Mouse (Mus musculus) hindbrain, postnatal 0 days (tissue): Measurements from ENCODE around the gene Nkx6-2. TPM values are rescaled to one million over a fixed set of nuclear protein-coding genes. Genes with fewer than 3 reads are reported as not detected.
A peak's percentile ranks its signal among the peaks of the same experiment; 100 is the strongest.

Source experiments
- ATAC-seq: fragments of 200-750 bp; cut with Nextera tagmentation; 2 replicates; pipeline ENCODE4 v1.8.0; 2017; ENCODE audit warnings: mild to moderate bottlenecking, moderate TSS enrichment, moderate library complexity
- DNase-seq: peaks from one replicate; pipeline ENCODE4 v3.0.0-alpha.2; 2015; ENCODE audit warnings: low spot score
- H3K27ac ChIP-seq: fragments of 300-500 bp; sonication (generic); 2 replicates; pipeline ENCODE4 v1.5.1; 2014; ENCODE audit warnings: mild to moderate bottlenecking
- H3K27me3 ChIP-seq: fragments of 300-500 bp; sonication (generic); 2 replicates; pipeline ENCODE4 v1.6.1; 2014; ENCODE audit warnings: low read length, mixed read lengths; ENCODE audit not compliant: insufficient read depth
- H3K36me3 ChIP-seq: fragments of 300-500 bp; sonication (generic); 2 replicates; pipeline ENCODE4 v1.6.1; 2014; ENCODE audit warnings: low read length, mixed read lengths; ENCODE audit not compliant: insufficient read depth
- H3K4me1 ChIP-seq: fragments of 300-500 bp; sonication (generic); 2 replicates; pipeline ENCODE4 v1.6.1; 2014; ENCODE audit warnings: antibody characterized with exemption, low read length, mixed read lengths; ENCODE audit not compliant: insufficient read depth
- H3K4me2 ChIP-seq: fragments of 300-500 bp; sonication (generic); 2 replicates; pipeline ENCODE4 v1.6.1; 2014; ENCODE audit warnings: low read depth, mild to moderate bottlenecking, low read length, moderate library complexity, mixed read lengths
- H3K4me3 ChIP-seq: fragments of 300-500 bp; sonication (generic); 2 replicates; pipeline ENCODE4 v1.5.1; 2014; ENCODE audit warnings: low read length
- H3K9ac ChIP-seq: fragments of 300-500 bp; sonication (generic); replicated peaks from 2 replicates; pipeline ENCODE4 v1.6.1; 2014; ENCODE audit warnings: mild to moderate bottlenecking, low read length, moderate library complexity, mixed read lengths
- H3K9me3 ChIP-seq: fragments of 300-500 bp; sonication (generic); 2 replicates; pipeline ENCODE4 v1.6.1; 2016; ENCODE audit warnings: low read length, mixed read lengths
- CTCF ChIP-seq: IDR thresholded peaks from 2 replicates; pipeline ENCODE4 v1.5.1; 2016; ENCODE audit warnings: antibody characterized with exemption, control low read depth, low read depth
- WGBS: fragments of 180-500 bp; shearing (Covaris S2); extraction: QIAGEN DNeasy Blood & Tissue Kit; methylation state at CpG from one replicate; pipeline ENCODE4 v1.1.7; 2014; 5-methylcytosine and 5-hydroxymethylcytosine counted together
- polyA plus RNA-seq: library from polyadenylated mRNA; unstranded; fragments of >200 nt; fragmentation: Nextera tagmentation; extraction: Ambion mirVana; gene quantifications from 2 replicates; pipeline ENCODE4 v1.2.1, GENCODE M21; 2015
- total RNA-seq: library from RNA; depleted of rRNA; stranded (reverse); fragments of >200 nt; gene quantifications from 2 replicates; pipeline ENCODE4 v1.2.3, GENCODE M21; 2014

Gene Nkx6-2
- total and polyA plus RNA-seq, 2 experiments from 2014 or later, result 17.4 to 18.8 TPM

DNA sequence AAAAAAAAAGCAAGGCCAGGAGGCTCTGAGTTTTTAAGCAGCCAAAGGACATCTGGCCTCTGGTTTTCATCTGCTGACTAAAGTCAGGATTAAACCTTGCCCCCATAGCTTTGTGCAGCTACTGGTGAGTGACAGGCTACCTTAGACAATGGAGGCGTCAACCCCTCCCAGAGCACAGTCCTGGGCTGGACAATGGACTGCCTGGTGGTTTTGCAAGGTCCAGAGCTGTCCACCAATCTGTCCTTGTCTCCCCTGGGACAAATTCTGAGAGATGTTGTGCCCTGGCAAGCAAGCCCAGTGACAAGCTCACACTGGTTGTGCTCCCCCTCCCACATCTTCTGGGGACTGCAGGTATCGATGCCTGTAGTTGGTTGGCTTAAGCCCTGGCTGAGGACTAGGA is 31.1 kb downstream of the Nkx6-2 start:
- no peak overlapping the region for H3K27ac ChIP-seq
- no peaks in the 10 kb centered on the region for H3K4me1 ChIP-seq
- DNase-seq, result no peak
- H3K9ac ChIP-seq, result no peak overlapping the region
- no peak for ATAC-seq
- no peaks in the 10 kb centered on the region for H3K9me3 ChIP-seq
- TF ChIP-seq CTCF, result no peak
- no peak overlapping the region for H3K4me2 ChIP-seq
- H3K4me3 ChIP-seq, result no peak overlapping the region
- H3K27me3 ChIP-seq, result peaks cover 3% of the 10 kb centered on the region; the same call in 1 of the 2 replicates
- 53% methylated on average over 2 of the region's 2 CpGs for WGBS
- H3K36me3 ChIP-seq, result no peaks in the 10 kb centered on the region

DNA sequence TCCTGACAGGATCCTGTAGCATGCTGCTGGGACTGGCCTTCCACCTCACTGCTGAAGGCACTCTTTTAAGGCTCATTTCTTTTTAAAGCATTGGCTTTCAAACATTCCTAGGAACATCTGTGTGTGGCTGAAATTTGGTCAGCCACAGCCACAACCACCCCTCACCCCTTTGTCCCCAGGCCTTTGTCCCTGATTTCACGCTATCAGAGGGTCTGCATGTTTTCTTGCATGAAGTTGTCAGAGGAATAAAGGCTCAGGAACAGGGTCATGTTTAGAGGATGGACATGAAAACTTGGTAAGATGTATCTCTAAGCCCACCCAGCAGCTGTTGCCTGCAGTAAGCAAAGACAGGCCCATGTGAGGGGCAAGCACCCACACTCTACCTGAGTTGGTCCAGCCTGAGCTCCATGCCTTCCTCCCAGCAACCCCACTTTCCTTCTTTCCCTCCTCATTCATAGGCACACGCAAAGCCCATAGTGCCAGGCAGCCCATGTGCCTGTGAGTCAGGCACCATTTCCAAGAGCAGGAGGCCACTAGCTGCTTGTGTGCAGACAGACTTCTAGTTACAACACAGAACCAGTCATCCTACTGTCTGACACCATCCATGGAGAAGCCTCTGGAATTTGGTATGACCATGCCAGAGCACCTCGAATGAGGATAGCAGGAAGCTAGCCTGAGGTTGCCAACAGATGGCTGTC is 32.4 kb downstream of the Nkx6-2 start:
- no peaks in the 10 kb centered on the region for H3K9me3 ChIP-seq
- WGBS, result 61% methylated on average over 3 of the region's 3 CpGs
- H3K27me3 ChIP-seq, result peaks cover 3% of the 10 kb centered on the region; the same call in 1 of the 2 replicates
- no peak overlapping the region for H3K9ac ChIP-seq
- no peak for TF ChIP-seq CTCF
- no peak overlapping the region for H3K27ac ChIP-seq
- no peak for DNase-seq
- no peak overlapping the region for H3K4me2 ChIP-seq
- H3K36me3 ChIP-seq, result no peaks in the 10 kb centered on the region
- H3K4me1 ChIP-seq, result peaks cover 5% of the 10 kb centered on the region
- ATAC-seq, result no peak
- H3K4me3 ChIP-seq, result no peak overlapping the region

DNA sequence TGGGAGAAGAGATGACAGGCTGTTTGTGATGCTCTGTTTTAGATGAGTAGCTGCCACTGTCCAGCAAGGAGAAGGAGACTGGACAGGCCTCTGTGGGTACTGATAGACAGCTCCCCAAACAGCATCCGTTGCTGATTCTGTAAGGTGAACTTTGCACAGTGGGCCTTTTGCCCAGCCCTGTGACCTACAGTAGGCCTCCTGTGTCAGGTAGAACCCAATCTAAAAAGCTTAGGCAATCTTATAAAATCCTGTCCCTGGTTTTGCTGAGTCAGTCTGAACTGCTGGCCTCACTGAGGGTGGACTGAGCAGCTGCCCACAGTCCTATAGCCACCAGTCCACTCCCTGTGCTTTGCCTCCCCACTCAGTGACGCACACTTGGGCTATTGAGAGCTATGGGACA is 35.3 kb downstream of the Nkx6-2 start:
- DNase-seq, result no peak
- peaks cover 3% of the 10 kb centered on the region; the same call in 1 of the 2 replicates for H3K27me3 ChIP-seq
- no peak overlapping the region for H3K4me3 ChIP-seq
- no peak for ATAC-seq
- H3K4me1 ChIP-seq, result peaks cover 11% of the 10 kb centered on the region
- H3K9me3 ChIP-seq, result no peaks in the 10 kb centered on the region
- TF ChIP-seq CTCF, result no peak
- H3K4me2 ChIP-seq, result no peak overlapping the region
- no peak overlapping the region for H3K27ac ChIP-seq
- 0 out of 2 replicates have a peak, but pooled peaks cover 2% of the 10 kb centered on the region for H3K36me3 ChIP-seq
- WGBS, result 91% methylated on average over 2 of the region's 2 CpGs
- no peak overlapping the region for H3K9ac ChIP-seq

DNA sequence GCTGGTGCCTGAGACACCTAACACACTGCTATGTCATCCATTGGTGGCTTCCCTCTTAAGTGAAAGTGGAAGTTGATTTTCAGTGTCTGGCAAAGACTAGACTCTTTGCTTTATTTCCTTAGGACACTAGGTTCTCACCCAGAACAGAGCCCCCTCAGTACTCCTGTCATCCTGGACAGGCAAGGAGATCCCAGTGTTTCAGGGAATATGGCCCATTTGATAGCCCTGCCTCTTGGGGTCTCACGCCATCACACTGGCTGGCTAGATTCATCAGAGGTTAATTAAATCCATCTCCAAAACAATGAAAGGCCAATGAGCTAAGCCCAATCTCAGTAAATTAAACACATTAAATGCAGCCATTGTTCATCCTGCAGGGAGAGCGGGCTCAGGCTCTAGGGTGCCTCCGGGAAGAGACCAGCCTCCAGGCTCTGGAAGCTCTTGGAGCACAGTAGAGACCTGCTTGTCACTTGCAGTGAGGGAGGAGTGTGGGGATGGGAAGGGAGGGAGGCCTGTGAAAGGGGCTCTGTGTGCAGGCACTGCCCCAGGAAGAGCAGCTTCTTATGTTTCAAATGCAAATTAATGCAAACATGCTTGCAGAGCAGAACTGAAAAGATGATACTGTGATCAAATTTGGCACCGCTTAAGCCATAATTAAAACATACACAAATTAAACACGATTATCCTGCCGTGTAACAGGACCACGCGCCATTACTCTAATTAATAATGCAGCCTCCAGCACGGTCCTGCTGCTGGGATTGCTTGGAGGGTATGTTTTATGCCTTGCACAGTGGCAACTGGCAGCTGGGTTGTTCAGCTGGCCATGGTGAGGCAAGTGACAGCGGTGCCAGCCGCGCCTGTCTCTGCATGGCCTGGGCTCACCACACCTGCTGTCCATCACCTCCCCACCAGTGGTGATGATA is 37.6 kb downstream of the Nkx6-2 start:
- H3K36me3 ChIP-seq, result 0 out of 2 replicates have a peak, but pooled peaks cover 2% of the 10 kb centered on the region
- no peak for TF ChIP-seq CTCF
- ATAC-seq, result peak; percentile 91
- peaks cover 11% of the 10 kb centered on the region for H3K4me1 ChIP-seq
- 13% methylated on average over 12 of the region's 12 CpGs for WGBS
- 0 out of 2 replicates have a peak overlapping the region, but pooled peaks have one; percentile 3 for H3K9ac ChIP-seq
- no peak overlapping the region for H3K4me3 ChIP-seq
- DNase-seq, result peak; percentile 76
- no peaks in the 10 kb centered on the region for H3K9me3 ChIP-seq
- peak overlapping the region; percentile 60; the same call in 1 of the 2 replicates for H3K27ac ChIP-seq
- H3K4me2 ChIP-seq, result no peak overlapping the region; the same call in 1 of the 2 replicates
- peaks cover 7% of the 10 kb centered on the region; the same call in 1 of the 2 replicates for H3K27me3 ChIP-seq

DNA sequence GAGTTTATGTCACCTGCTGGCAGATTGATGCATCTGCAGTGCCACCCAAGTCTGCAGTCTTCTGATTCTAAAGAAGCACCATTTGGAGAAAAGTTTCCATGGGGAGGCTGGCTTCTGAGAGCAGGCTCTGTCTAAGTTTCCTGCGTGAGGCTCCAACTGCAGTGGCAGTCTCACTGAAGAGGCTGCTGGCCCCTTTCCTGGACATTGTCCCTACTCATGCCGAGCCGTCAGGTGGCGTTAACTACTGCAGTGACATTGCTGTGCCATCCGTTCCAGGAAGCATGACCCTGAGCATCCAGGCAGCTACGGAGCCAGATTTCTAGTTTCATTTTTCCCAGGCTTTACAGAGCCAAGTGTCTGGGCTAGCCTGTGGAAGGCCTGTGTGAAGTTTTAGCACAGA is 41.2 kb downstream of the Nkx6-2 start:
- Histone ChIP-seq H3K9me3 (no peaks in the 10 kb centered on the region), H3K4me2 (no peak overlapping the region), H3K36me3 (0 out of 2 replicates have a peak, but pooled peaks cover 2% of the 10 kb centered on the region), H3K27me3 (peaks cover 9% of the 10 kb centered on the region), H3K4me3 (no peak overlapping the region), H3K9ac (no peak overlapping the region), H3K27ac (no peak overlapping the region), H3K4me1 (peaks cover 13% of the 10 kb centered on the region)
- WGBS, result 69% methylated on average over 6 of the region's 6 CpGs
- ATAC-seq, result no peak
- DNase-seq, result no peak
- TF ChIP-seq CTCF, result peak; percentile 31; the same call in 1 of the 2 replicates

DNA sequence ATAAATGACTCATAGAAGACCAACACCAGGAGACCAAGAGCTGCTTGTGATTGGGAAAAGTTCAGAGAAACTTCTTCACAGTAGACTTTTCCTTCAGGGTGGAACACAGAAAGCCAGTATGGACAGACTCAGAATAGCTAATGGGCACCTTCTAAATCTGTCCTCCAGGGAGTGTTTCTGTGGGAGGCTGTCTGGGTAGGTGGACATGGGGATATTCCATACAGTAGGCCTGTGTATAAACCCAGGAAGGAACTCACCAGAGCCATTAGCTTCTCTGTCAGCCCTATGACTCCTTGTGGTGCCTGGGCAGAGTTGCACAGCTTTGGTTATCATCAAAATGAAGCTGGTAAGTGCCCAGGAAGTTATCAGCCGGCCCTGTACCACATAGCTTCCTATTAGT is 42.0 kb downstream of the Nkx6-2 start:
- peaks cover 17% of the 10 kb centered on the region for H3K27me3 ChIP-seq

More for the DNA sequence above, 42.0 kb downstream of the Nkx6-2 start:
- ATAC-seq (no peak), DNase-seq (no peak)
- H3K4me1 ChIP-seq, result peaks cover 11% of the 10 kb centered on the region
- no peak overlapping the region for H3K4me3 ChIP-seq
- no peak overlapping the region for H3K4me2 ChIP-seq
- 82% methylated on average over 1 of the region's 1 CpGs for WGBS
- no peaks in the 10 kb centered on the region for H3K9me3 ChIP-seq
- no peak overlapping the region for H3K9ac ChIP-seq
- no peak for TF ChIP-seq CTCF
- H3K36me3 ChIP-seq, result 0 out of 2 replicates have a peak, but pooled peaks cover 5% of the 10 kb centered on the region
- H3K27ac ChIP-seq, result no peak overlapping the region
